Mouse (Mus musculus) frontal cortex, adult (tissue): ENCODE data around the gene Nprl2.

Source experiments
- ATAC-seq: cut with Nextera tagmentation; 2 replicates; pipeline ENCODE4 v1.9.2; 2017; ENCODE audit warnings: mild to moderate bottlenecking, moderate library complexity, mixed read lengths; ENCODE audit not compliant: low TSS enrichment

Gene Nprl2

GRCm38 (mm10) chr9:107534408-107535202, 7.4 kb upstream of the Nprl2 start:
- ATAC-seq: no peak

- ATAC-seq: no peak
Observed at GRCm38 (mm10) chr9:107538231-107538630, 3.8 kb upstream of the Nprl2 start.

- no peak for ATAC-seq
Observed at GRCm38 (mm10) chr9:107538711-107539110, 3.3 kb upstream of the Nprl2 start.

DNA sequence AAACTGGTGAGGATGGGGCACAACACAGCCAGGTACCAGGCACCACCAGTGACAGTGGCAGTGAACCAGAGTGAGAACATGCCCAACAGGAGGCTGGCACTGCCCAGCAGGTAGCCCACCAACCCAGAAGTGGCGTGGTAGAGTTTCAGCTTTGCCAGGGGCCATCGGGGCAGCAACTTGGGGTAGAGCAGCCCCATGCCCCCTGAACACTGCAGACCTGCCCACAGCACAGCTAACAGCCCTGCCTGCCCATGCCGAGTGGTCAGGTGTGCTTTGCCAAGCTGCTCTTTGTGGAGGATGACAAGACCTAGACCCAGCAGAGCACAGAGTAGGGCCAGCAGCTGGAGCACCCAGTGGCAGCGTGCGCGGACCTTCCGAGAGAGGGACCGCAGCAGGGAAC, 2.1 kb upstream of the Nprl2 start:
- no peak for ATAC-seq

GRCm38 (mm10) chr9:107540420-107540819, 1.6 kb upstream of the Nprl2 start:
- ATAC-seq: no peak

GRCm38 (mm10) chr9:107541005-107541404, 1.0 kb upstream of the Nprl2 start:
- ATAC-seq: no peak

GRCm38 (mm10) chr9:107542352-107542686, 293 bp downstream of the Nprl2 start:
- ATAC-seq: peak; percentile 1; the same call in 1 of the 2 replicates

GRCm38 (mm10) chr9:107542721-107543120, 695 bp downstream of the Nprl2 start:
- no peak for ATAC-seq

DNA sequence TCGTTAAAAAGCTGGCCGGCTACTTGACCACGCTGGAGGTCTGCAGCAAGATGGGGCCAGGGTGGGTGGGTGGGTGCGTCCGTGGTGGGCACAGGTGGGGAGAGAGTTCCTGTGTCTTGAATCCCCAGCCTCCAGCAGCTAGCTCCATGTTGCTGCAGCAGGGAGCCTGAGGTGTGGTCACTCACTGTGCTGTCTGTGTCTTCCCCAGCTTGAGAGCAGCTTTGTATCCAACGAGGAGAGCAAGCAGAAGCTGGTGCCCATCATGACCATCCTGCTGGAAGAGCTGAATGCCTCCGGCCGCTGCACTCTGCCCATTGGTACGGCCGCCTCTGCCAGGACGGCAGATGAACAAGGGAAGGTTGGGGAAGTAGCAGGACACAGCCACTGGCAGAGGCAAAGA, 1.3 kb downstream of the Nprl2 start:
- no peak for ATAC-seq

DNA sequence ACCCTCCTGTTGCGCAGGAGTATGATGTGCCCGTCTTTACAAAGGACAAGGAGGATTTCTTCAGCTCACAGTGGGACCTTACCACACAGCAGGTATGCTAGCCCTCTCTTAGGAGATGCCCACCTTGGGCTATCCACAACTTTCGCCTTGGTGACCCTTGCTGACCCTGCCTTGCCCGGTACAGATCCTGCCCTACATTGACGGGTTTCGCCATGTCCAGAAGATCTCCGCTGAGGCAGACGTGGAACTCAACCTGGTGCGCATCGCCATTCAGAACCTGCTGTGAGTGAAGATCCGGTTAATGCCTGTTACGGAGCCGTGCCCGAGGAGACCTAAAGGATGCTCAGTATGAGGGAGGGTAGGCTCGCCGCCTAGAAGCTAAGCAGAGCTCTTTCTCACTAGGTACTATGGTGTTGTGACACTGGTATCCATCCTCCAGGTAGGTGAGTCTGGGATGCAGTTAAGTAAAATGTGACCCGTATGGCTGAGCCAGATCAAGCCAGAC, 2.2 kb downstream of the Nprl2 start:
- no peak for ATAC-seq

GRCm38 (mm10) chr9:107544729-107545128, 2.7 kb downstream of the Nprl2 start:
- ATAC-seq: no peak

DNA sequence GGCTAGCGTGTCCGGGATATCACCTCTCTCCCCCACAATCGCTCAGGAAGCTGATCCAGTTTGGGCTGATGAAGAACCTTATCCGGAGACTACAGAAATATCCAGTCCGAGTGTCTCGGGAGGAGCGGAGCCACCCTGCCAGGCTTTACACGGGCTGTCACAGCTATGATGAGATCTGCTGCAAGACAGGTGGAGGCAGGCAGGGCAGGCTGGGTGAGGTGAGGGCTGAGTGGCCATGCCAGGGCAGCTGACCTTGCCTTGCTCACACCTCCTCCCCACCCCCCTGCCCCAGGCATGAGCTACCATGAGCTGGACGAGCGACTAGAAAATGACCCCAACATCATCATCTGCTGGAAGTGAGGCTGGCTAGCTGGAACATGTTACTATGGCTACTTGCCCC, 3.2 kb downstream of the Nprl2 start:
- no peak for ATAC-seq

GRCm38 (mm10) chr9:107545602-107546001, 3.6 kb downstream of the Nprl2 start:
- no peak for ATAC-seq

- peak; percentile 67 for ATAC-seq
Observed at GRCm38 (mm10) chr9:107547026-107547425, 5.0 kb downstream of the Nprl2 start, which contains the start of gene Zmynd10. Gene Zmynd10, plus strand, starts transcription at chr9:107547298.

- ATAC-seq: no peak
Observed at GRCm38 (mm10) chr9:107547957-107548356, 5.9 kb downstream of the Nprl2 start.

DNA sequence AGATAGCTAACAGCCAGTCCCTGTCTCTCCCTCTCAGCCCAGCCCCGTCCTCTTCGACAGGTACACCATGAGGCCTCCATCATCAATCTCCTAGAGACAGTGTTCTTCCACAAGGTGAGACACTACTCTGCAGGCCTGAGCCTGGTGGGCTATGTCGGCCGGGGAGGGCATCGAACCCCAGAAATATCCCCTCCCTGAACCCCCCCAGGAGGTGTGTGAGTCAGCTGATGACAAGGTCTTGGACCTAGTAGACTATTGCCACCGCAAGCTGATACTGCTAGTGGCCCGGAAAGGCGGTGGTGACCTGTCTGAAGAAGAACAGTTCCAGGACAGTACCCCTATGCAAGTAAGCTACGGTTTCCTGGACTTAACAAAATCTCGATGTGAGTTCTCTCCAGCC, 6.8 kb downstream of the Nprl2 start:
- no peak for ATAC-seq

- no peak for ATAC-seq
Observed at GRCm38 (mm10) chr9:107549297-107550074, 7.5 kb downstream of the Nprl2 start.

DNA sequence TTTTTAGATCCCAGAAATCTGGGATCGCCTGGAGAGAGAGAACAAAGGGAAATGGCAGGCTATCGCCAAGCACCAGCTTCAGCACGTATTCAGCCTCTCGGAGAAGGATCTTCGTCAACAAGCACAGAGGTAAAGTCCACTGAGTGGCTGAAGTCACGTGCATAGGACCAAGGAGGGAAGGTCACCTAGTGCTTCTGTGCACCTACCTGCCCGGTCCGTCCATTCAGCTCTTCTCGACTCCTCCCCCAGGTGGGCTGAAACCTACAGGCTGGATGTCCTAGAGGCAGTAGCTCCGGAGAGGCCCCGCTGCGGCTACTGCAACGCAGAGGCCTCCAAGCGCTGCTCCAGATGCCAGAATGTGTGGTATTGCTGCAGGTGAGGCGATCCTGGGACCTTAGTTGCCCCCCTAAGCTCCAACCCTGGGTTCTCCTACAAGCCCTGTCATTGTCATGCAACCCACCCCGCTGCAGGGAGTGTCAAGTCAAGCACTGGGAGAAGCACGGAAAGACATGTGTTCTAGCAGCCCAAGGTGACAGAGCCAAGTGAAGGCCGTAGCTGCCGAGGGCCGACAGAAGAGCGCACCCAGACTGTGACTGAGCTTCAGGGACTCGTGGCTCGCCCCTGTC, 8.6 kb downstream of the Nprl2 start:
- ATAC-seq: no peak

- ATAC-seq: no peak
Observed at GRCm38 (mm10) chr9:107551117-107551889, 9.3 kb downstream of the Nprl2 start, which contains the start of gene Rassf1. Gene Rassf1, plus strand, starts transcription at chr9:107551555.

DNA sequence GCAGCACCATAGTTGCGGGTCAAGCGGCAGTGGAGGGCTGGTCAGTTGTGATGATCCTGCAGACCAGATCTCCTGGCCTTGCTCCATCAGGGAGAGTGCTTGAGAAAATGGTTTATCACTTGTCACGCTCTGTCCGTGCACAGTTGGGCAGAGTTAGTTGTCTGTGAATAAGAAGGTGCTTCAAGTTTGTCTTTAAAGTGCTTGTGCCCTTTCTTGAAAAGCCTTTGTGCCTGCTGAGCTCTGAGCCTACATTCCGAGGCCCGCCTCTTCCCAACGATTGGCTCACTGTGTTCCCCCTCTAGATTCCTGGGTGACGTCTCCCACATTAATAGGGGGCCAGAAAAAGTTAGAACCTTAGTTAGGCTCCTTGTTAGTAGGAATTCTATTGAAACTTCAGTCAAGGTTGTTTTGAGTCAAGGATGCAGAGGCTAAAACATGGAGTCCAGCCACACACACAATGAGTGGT, 9.9 kb downstream of the Nprl2 start:
- ATAC-seq: no peak

- ATAC-seq: no peak
Observed at GRCm38 (mm10) chr9:107552690-107553393, 10.8 kb downstream of the Nprl2 start.
